Mouse (Mus musculus): ENCODE data around the gene Glrb.

The Glrb gene

DNA sequence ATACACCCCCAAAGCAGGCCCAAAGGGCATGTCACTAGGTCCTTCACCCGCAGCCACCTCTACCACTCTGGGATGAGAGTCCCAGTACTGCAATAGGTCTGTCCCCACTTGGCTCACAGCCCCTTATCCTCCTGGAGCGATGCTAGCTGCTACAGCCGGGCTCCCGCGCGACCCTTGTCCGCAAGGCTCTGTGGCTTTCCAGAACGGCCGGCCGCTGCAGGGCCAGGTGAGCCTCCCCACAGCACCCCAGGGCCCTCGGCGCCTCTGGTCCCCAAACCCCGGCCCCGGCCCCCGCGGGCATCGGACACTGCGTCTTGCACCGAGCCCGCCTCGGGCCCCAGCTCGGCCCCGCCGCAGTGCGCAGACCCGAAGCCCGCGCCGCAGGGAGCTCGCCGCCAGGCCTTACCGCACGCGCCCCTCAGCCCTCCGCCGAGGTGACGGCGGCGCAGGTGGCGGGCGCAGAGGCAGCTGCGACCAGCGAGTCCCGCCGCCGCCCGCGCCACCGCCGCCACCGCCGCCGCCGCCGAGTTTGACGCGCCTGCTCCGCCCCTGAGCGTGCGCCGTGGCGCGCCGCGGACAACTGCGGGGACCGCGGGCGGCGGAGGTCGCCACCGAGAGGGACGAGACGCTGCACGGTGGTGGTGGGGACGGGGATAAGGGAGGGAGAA, at the start of gene Glrb:
Glrb (minus strand) TSS at position 550 of the 668 bp plus-strand sequence.
- DNase-seq (ENCODE audit: low read depth, low spot score) = no peak

GRCm38 (mm10) chr3:80959965-80960364, 46.5 kb upstream of the Glrb start:
- DNase-seq (ENCODE audit: low read depth, low spot score) = no peak

GRCm38 (mm10) chr3:80958591-80958990, 45.1 kb upstream of the Glrb start:
- no peak for DNase-seq (ENCODE audit: low read depth, low spot score)

- DNase-seq (ENCODE audit: low read depth, low spot score) = no peak
Observed at GRCm38 (mm10) chr3:80913779-80914284, 372 bp upstream of the Glrb start.

- no peak for DNase-seq (ENCODE audit: low read depth, low spot score)
Observed at GRCm38 (mm10) chr3:80894745-80895480, 18.5 kb downstream of the Glrb start.

DNA sequence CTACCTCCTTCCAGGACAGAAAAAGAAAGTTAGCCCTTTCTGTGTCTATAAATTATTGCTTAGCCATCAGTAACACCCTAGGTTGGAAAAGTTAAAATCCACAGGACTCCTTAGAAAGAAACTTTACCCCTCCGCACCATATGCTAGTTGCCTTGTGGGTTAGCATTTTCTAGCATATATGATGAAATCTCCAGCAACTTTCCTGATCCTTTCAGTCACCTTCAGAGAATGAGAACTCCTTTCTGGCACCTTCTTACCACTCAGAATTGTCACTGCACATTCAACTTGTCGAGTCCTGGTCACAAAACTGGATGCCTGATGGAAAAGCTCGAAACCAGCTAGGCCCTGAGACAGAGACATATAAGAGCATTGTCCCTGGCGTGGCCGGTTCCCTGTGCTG, 19.1 kb downstream of the Glrb start:
- DNase-seq (ENCODE audit: low read depth, low spot score) = no peak

DNA sequence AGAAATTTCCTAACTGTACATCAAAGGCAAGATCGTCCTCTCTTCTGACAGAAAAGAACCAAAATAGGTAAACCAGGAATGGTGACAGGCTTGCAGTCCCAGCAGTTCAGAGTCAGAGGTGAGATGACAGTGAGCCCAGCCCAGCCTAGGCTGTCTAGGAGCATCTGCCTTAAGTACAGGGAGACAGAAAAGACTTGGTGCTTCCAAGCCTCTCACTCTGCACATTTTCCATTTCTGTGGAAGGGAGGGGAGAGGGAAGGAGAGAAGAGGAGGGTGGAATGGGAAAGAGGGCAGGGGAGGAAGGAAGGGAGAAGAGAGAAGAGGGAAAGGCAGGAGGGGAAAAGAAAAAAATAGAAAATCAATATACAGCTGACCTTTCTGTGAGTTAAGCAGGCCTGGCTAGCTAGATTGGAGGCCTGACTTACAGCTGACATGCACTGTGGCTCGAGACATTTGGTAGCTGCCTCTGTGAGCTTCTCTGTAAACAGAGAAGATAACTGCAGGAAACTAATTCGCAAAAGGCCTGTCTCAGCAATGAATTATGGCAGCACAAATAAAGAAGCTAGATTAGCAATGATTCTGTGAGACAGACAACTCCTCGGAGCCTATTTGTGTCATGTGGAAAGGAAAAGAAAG, 20.3 kb downstream of the Glrb start:
- DNase-seq (ENCODE audit: low read depth, low spot score) = no peak

DNA sequence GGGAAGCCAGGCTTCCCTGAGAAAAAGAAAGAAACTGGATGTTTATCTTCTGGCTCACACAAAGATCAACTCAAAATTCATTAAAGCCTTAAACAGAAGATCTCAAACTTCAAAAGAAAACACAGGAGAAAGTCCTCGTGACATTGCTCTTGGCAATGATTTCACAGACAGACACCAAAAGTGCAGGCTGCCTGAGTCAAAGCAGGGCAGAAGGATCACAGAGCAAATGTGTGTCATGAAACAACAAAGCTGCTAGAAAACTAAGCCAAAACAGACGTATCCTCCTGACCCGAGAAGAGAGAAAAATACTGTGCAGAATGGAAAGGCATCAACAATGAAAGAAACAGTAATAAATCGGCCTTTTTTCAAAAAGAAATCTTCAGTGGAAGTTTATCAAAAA, 22.4 kb downstream of the Glrb start:
- no peak for DNase-seq (ENCODE audit: low read depth, low spot score)

DNA sequence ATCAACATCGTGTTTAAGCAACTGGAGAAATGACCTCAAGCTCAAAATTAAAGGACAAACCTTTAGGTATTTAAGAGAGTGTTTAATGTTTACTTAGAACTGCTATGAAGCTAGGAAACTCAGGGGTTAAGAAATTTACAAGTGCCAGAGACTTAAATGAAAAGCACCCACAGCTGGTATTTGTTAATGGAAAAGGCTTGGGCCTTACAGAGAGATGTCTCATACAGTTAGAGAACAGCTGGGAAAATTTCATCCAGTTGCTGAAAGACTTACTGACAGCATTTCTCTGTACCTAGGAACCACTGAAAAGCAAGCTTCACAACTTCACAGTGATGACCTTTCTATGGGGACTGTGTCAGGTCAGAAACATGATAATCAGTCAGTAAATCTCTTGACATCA, 28.3 kb downstream of the Glrb start:
- no peak for DNase-seq (ENCODE audit: low read depth, low spot score)

GRCm38 (mm10) chr3:80883601-80884000, 29.9 kb downstream of the Glrb start:
- no peak for DNase-seq (ENCODE audit: low read depth, low spot score)

GRCm38 (mm10) chr3:80880660-80881293, 32.7 kb downstream of the Glrb start:
- no peak for DNase-seq (ENCODE audit: low read depth, low spot score)

DNA sequence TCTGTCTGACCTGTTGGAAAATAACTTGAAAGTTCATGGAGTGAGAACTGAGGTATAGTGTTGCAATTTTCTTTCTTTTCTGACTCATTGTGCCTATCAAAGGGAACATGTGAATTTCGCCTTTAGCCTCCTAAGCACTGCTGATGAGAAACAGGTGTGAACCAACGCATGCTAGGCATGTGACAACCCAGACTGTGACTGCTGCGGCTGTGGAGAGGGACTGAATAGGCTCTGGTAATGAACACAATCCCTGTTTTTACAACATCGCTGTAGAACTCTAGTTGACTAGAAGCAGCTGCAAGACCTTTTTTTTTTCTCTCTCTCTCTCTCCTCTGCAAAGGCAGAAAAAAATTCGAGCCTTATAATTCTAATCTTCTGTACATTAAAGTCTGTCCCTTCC, 34.9 kb downstream of the Glrb start:
- DNase-seq (ENCODE audit: low read depth, low spot score) = no peak

DNA sequence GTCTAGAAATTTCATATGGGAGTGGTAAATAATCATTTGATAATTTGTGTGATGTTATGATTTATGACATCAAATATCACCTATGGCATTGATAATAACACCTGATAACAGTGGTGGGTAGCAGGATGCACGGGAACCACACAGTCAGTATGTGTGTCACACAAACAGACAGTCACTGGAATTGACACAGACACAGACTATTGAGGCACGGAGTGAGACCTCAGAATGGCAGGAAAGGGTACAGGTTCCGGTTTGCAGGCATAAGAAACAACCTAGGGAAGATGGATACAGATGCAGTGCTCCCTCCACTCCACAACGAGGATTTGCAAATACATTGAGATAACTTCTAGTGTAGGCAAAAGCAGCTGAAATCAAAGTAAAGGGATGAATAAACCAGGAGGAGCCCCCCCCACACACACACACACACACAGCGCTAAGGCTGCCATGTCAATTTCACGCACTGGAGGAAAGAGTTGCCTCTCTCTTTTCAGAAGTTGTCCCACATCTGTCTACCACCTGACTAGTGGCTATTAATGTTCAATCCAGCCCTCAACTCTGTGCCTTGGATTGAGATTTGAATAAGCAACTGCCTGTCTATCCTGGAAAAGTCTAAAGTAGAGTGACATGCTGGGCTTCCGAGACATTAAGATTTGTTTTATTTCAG, 38.6 kb downstream of the Glrb start:
- no peak for DNase-seq (ENCODE audit: low read depth, low spot score)

GRCm38 (mm10) chr3:80874081-80874480, 39.4 kb downstream of the Glrb start:
- no peak for DNase-seq (ENCODE audit: low read depth, low spot score)

GRCm38 (mm10) chr3:80871472-80872171, 41.8 kb downstream of the Glrb start:
- DNase-seq (ENCODE audit: low read depth, low spot score) = no peak

- no peak for DNase-seq (ENCODE audit: low read depth, low spot score)
Observed at GRCm38 (mm10) chr3:80867328-80867727, 46.1 kb downstream of the Glrb start.

- no peak for DNase-seq (ENCODE audit: low read depth, low spot score)
Observed at GRCm38 (mm10) chr3:80852912-80853507, 60.5 kb downstream of the Glrb start.

- DNase-seq (ENCODE audit: low read depth, low spot score) = no peak
Observed at GRCm38 (mm10) chr3:80850947-80851346, 62.5 kb downstream of the Glrb start.

DNA sequence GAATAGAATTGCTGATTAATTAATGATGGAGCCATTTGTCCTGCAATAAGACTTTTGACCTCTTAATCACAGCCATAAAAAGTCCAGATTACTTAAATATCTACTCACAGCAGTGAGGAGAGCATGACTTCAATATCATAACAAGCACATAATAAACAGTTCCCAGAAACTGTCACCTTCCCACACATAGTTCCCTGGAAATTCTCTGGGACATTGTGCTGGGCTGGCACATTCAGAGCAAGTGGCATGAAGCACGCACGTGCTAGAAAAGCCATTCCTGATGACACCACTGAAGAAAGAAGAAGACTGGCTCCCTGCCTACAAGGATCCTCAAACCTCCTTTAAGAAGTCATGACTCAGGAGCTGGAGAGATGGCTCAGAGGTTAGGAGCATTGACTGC, 67.8 kb downstream of the Glrb start:
- no peak for DNase-seq (ENCODE audit: low read depth, low spot score)

DNA sequence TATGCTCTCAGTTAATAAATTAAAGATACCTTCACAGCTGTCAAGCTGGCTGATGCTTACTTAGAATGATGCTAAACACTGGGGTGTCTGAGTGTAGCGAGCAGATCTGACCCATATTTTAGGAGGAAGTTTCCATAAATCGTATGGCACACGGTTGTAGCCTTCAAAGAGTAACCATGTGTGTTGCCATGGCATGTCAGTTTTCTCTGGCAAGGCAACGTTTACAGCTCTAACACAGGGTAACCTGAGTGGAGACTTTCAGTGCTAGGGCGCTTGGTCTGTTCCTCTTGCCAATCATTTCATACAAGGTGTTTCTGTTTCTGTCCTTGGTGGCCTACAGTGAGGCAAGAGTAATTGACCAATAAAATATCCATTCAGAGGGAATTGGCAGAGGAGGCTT, 73.6 kb downstream of the Glrb start:
- DNase-seq (ENCODE audit: low read depth, low spot score) = no peak

- no peak for DNase-seq (ENCODE audit: low read depth, low spot score)
Observed at GRCm38 (mm10) chr3:80837583-80837982, 75.9 kb downstream of the Glrb start.

All from CD4-positive helper T cell, adult 2 months (primary cell).